Mouse (Mus musculus) mammary gland, adult 2 months (tissue): ENCODE results near the gene Ptgfr. TPM values are rescaled to one million over a fixed set of nuclear protein-coding genes. Genes with fewer than 3 reads are reported as not detected.

Experiments
- polyA plus RNA-seq: library from polyadenylated mRNA; depleted of rRNA; stranded (reverse); fragments of >200 nt; gene quantifications from 2 replicates; pipeline ENCODE4 v1.2.3, GENCODE M21; 2012; ENCODE audit warnings: low replicate concordance; rRNA removed

The Ptgfr gene
- polyA plus RNA-seq: 1.6 and 4.0 TPM in 2 replicates

GRCm38 (mm10) chr3:151836871-151837680 is at the start of gene Ptgfr:
Ptgfr (minus strand) TSS chr3:151837630.

GRCm38 (mm10) chr3:151749737-151750136 is 87.7 kb downstream of the Ptgfr start, which contains the start of gene Ifi44:
Ifi44 (minus strand) TSS chr3:151749960.

Other genes with a start within 250 kb of the Ptgfr start
- 1.7 and 6.0 TPM in 2 replicates for gene Ifi44, start 87.7 kb downstream of the Ptgfr start, polyA plus RNA-seq
- gene Ifi44l, start 74.7 kb downstream of the Ptgfr start, polyA plus RNA-seq: not detected in 2 replicates